Mouse (Mus musculus) neural tube, embryonic 15.5 days (tissue): Measurements from ENCODE around the gene Gm11985. TPM values are rescaled to one million over a fixed set of nuclear protein-coding genes. Genes with fewer than 3 reads are reported as not detected.
A peak's percentile ranks its signal among the peaks of the same experiment; 100 is the strongest.

Source experiments
- ATAC-seq: fragments of 200-750 bp; cut with Nextera tagmentation; 2 replicates; pipeline ENCODE4 v1.8.0; 2017; ENCODE audit warnings: mild to moderate bottlenecking, moderate TSS enrichment, moderate library complexity; ENCODE audit not compliant: low FRiP score
- H3K27ac ChIP-seq: fragments of 300-500 bp; sonication (generic); replicated peaks from 2 replicates; pipeline ENCODE4 v1.5.1; 2015; ENCODE audit warnings: mild to moderate bottlenecking, inconsistent platforms
- H3K27me3 ChIP-seq: fragments of 300-500 bp; sonication (generic); replicated peaks from 2 replicates; pipeline ENCODE4 v1.6.1; 2015; ENCODE audit warnings: inconsistent platforms
- H3K36me3 ChIP-seq: fragments of 300-500 bp; sonication (generic); 2 replicates; pipeline ENCODE4 v1.6.1; 2015; ENCODE audit warnings: inconsistent platforms
- H3K4me1 ChIP-seq: fragments of 300-500 bp; sonication (generic); 2 replicates; pipeline ENCODE4 v1.6.1; 2015; ENCODE audit warnings: inconsistent platforms
- H3K4me2 ChIP-seq: fragments of 300-500 bp; sonication (generic); 2 replicates; pipeline ENCODE4 v1.6.1; 2015; ENCODE audit warnings: inconsistent platforms, mild to moderate bottlenecking, moderate library complexity
- H3K4me3 ChIP-seq: fragments of 300-500 bp; sonication (generic); replicated peaks from 2 replicates; pipeline ENCODE4 v1.5.1; 2015; ENCODE audit warnings: mild to moderate bottlenecking, inconsistent platforms
- H3K9ac ChIP-seq: fragments of 300-500 bp; sonication (generic); replicated peaks from 2 replicates; pipeline ENCODE4 v1.6.1; 2015; ENCODE audit warnings: mild to moderate bottlenecking, inconsistent platforms
- H3K9me3 ChIP-seq: fragments of 300-500 bp; sonication (generic); replicated peaks from 2 replicates; pipeline ENCODE4 v1.6.1; 2016; ENCODE audit warnings: inconsistent platforms
- WGBS: fragments of 180-500 bp; shearing (Covaris S2); methylation state at CpG from one replicate; pipeline ENCODE4 v1.1.7; 2015; ENCODE audit warnings: mixed read lengths; 5-methylcytosine and 5-hydroxymethylcytosine counted together
- polyA plus RNA-seq: library from polyadenylated mRNA; unstranded; fragments of >200 nt; fragmentation: Nextera tagmentation; extraction: Ambion mirVana; gene quantifications from 2 replicates; pipeline ENCODE4 v1.2.1, GENCODE M21; 2015

Gm11985 gene
- polyA plus RNA-seq, 1 experiment from 2014 or later = not detected

GRCm38 (mm10) chr11:7215703-7216102 lies 27.3 kb upstream of the Gm11985 start:
- Histone ChIP-seq H3K36me3 (no peaks in the 10 kb centered on the region), H3K27ac (no peak overlapping the region), H3K4me1 (peaks cover 35% of the 10 kb centered on the region), H3K4me3 (no peak overlapping the region), H3K9ac (no peak overlapping the region), H3K9me3 (no peaks in the 10 kb centered on the region), H3K27me3 (peaks cover 9% of the 10 kb centered on the region; the same call in 1 of the 2 replicates), H3K4me2 (no peak overlapping the region)
- WGBS = 10% methylated on average over 8 of the region's 8 CpGs
- no peak for ATAC-seq

GRCm38 (mm10) chr11:7214761-7215160 lies 26.4 kb upstream of the Gm11985 start:
- ATAC-seq = 0 out of 2 replicates have a peak, but pooled peaks have one; percentile 7
- peak overlapping the region; percentile 74 for H3K4me3 ChIP-seq
- H3K36me3 ChIP-seq = no peaks in the 10 kb centered on the region
- no peak overlapping the region for H3K9ac ChIP-seq
- peaks cover 41% of the 10 kb centered on the region for H3K4me1 ChIP-seq
- H3K4me2 ChIP-seq = peak overlapping the region; percentile 88
- H3K9me3 ChIP-seq = no peaks in the 10 kb centered on the region
- H3K27me3 ChIP-seq = peaks cover 9% of the 10 kb centered on the region; the same call in 1 of the 2 replicates
- no peak overlapping the region for H3K27ac ChIP-seq
- WGBS = 9% methylated on average over 14 of the region's 14 CpGs

GRCm38 (mm10) chr11:7214342-7214660 lies 25.9 kb upstream of the Gm11985 start:
- H3K4me1 ChIP-seq = peaks cover 41% of the 10 kb centered on the region
- peak overlapping the region; percentile 94 for H3K27ac ChIP-seq
- H3K9me3 ChIP-seq = no peaks in the 10 kb centered on the region
- ATAC-seq = no peak
- WGBS = under 1% methylated on average over 12 of the region's 12 CpGs
- H3K36me3 ChIP-seq = no peaks in the 10 kb centered on the region
- peak overlapping the region; percentile 74 for H3K4me3 ChIP-seq
- H3K4me2 ChIP-seq = peak overlapping the region; percentile 88
- H3K9ac ChIP-seq = peak overlapping the region; percentile 75
- peaks cover 9% of the 10 kb centered on the region; the same call in 1 of the 2 replicates for H3K27me3 ChIP-seq

- Histone ChIP-seq H3K4me2 (peak within 1 kb of the TSS; percentile 88), H3K4me1 (peaks cover 41% of the 10 kb centered on the region), H3K36me3 (no peaks in the 10 kb centered on the region), H3K9me3 (no peaks in the 10 kb centered on the region), H3K27me3 (peaks cover 9% of the 10 kb centered on the region; the same call in 1 of the 2 replicates), H3K4me3 (peak within 1 kb of the TSS; percentile 74), H3K9ac (peak within 1 kb of the TSS; percentile 75), H3K27ac (peak within 1 kb of the TSS; percentile 94)
- peak; percentile 92 for ATAC-seq
- under 1% methylated on average over 82 of the region's 104 CpGs for WGBS
Observed at GRCm38 (mm10) chr11:7213501-7214341, 25.4 kb upstream of the Gm11985 start, which contains the start of gene Igfbp3. Igfbp3 (minus strand) TSS chr11:7213923.

GRCm38 (mm10) chr11:7213161-7213500 lies 24.8 kb upstream of the Gm11985 start:
- H3K4me3 ChIP-seq = peak overlapping the region; percentile 74
- WGBS = 2% methylated on average over 19 of the region's 19 CpGs
- peak overlapping the region; percentile 75 for H3K9ac ChIP-seq
- ATAC-seq = no peak
- no peaks in the 10 kb centered on the region for H3K9me3 ChIP-seq
- peak overlapping the region; percentile 88 for H3K4me2 ChIP-seq
- peaks cover 41% of the 10 kb centered on the region for H3K4me1 ChIP-seq
- peaks cover 9% of the 10 kb centered on the region; the same call in 1 of the 2 replicates for H3K27me3 ChIP-seq
- peak overlapping the region; percentile 94 for H3K27ac ChIP-seq
- H3K36me3 ChIP-seq = no peaks in the 10 kb centered on the region; the same call in 1 of the 2 replicates

GRCm38 (mm10) chr11:7212126-7212798 lies 23.9 kb upstream of the Gm11985 start:
- Histone ChIP-seq H3K4me1 (peaks cover 41% of the 10 kb centered on the region), H3K9me3 (no peaks in the 10 kb centered on the region), H3K27me3 (peaks cover 9% of the 10 kb centered on the region; the same call in 1 of the 2 replicates), H3K4me2 (peak overlapping the region; percentile 88), H3K27ac (peak overlapping the region; percentile 28; the same call in 1 of the 2 replicates), H3K9ac (peak overlapping the region; percentile 75), H3K4me3 (peak overlapping the region; percentile 74), H3K36me3 (no peaks in the 10 kb centered on the region; the same call in 1 of the 2 replicates)
- ATAC-seq = no peak
- 14% methylated on average over 17 of the region's 17 CpGs for WGBS

GRCm38 (mm10) chr11:7211211-7211610 lies 22.8 kb upstream of the Gm11985 start:
- H3K4me3 ChIP-seq = 0 out of 2 replicates have a peak overlapping the region, but pooled peaks have one; percentile 3
- no peaks in the 10 kb centered on the region for H3K9me3 ChIP-seq
- ATAC-seq = no peak
- H3K4me1 ChIP-seq = peaks cover 41% of the 10 kb centered on the region
- 12% methylated on average over 9 of the region's 9 CpGs for WGBS
- no peak overlapping the region for H3K9ac ChIP-seq
- H3K27ac ChIP-seq = no peak overlapping the region
- peak overlapping the region; percentile 37 for H3K4me2 ChIP-seq
- peaks cover 9% of the 10 kb centered on the region; the same call in 1 of the 2 replicates for H3K27me3 ChIP-seq
- peaks cover under 1% of the 10 kb centered on the region; the same call in 1 of the 2 replicates for H3K36me3 ChIP-seq

GRCm38 (mm10) chr11:7210343-7210742 lies 22.0 kb upstream of the Gm11985 start:
- peak overlapping the region; percentile 37; the same call in 1 of the 2 replicates for H3K4me2 ChIP-seq
- no peak overlapping the region for H3K27ac ChIP-seq
- no peaks in the 10 kb centered on the region for H3K9me3 ChIP-seq
- H3K36me3 ChIP-seq = peaks cover 2% of the 10 kb centered on the region; the same call in 1 of the 2 replicates
- no peak for ATAC-seq
- H3K27me3 ChIP-seq = peaks cover 9% of the 10 kb centered on the region; the same call in 1 of the 2 replicates
- peaks cover 41% of the 10 kb centered on the region for H3K4me1 ChIP-seq
- WGBS = 8% methylated on average over 6 of the region's 6 CpGs
- no peak overlapping the region for H3K9ac ChIP-seq
- no peak overlapping the region for H3K4me3 ChIP-seq

GRCm38 (mm10) chr11:7203846-7204245 lies 15.5 kb upstream of the Gm11985 start:
- H3K36me3 ChIP-seq = peaks cover 2% of the 10 kb centered on the region; the same call in 1 of the 2 replicates
- H3K4me3 ChIP-seq = no peak overlapping the region
- H3K4me1 ChIP-seq = no peaks in the 10 kb centered on the region
- no peak overlapping the region for H3K9ac ChIP-seq
- H3K27me3 ChIP-seq = 0 out of 2 replicates have a peak, but pooled peaks cover 5% of the 10 kb centered on the region
- no peaks in the 10 kb centered on the region for H3K9me3 ChIP-seq
- 87% methylated on average over 9 of the region's 9 CpGs for WGBS
- H3K4me2 ChIP-seq = no peak overlapping the region
- no peak overlapping the region for H3K27ac ChIP-seq
- no peak for ATAC-seq

GRCm38 (mm10) chr11:7202206-7202605 lies 13.8 kb upstream of the Gm11985 start:
- Histone ChIP-seq H3K27ac (no peak overlapping the region), H3K36me3 (peaks cover 2% of the 10 kb centered on the region; the same call in 1 of the 2 replicates)

GRCm38 (mm10) chr11:7200393-7200783 lies 12.0 kb upstream of the Gm11985 start:
- 0 out of 2 replicates have a peak, but pooled peaks cover 5% of the 10 kb centered on the region for H3K27me3 ChIP-seq
- H3K9me3 ChIP-seq = no peaks in the 10 kb centered on the region
- H3K4me1 ChIP-seq = no peaks in the 10 kb centered on the region
- ATAC-seq = no peak
- no peak overlapping the region for H3K27ac ChIP-seq
- WGBS = 81% methylated on average over 9 of the region's 9 CpGs
- H3K4me3 ChIP-seq = no peak overlapping the region
- no peak overlapping the region for H3K9ac ChIP-seq
- H3K36me3 ChIP-seq = no peaks in the 10 kb centered on the region
- no peak overlapping the region for H3K4me2 ChIP-seq

More at GRCm38 (mm10) chr11:7202206-7202605, 13.8 kb upstream of the Gm11985 start:
- Histone ChIP-seq H3K27me3 (0 out of 2 replicates have a peak, but pooled peaks cover 5% of the 10 kb centered on the region), H3K9ac (no peak overlapping the region), H3K4me2 (no peak overlapping the region), H3K4me3 (no peak overlapping the region), H3K9me3 (no peaks in the 10 kb centered on the region), H3K4me1 (no peaks in the 10 kb centered on the region)
- 86% methylated on average over 7 of the region's 7 CpGs for WGBS
- ATAC-seq = no peak
